9 mouse cellular contexts compared by ENCODE assay signal in the genomic region with DNA sequence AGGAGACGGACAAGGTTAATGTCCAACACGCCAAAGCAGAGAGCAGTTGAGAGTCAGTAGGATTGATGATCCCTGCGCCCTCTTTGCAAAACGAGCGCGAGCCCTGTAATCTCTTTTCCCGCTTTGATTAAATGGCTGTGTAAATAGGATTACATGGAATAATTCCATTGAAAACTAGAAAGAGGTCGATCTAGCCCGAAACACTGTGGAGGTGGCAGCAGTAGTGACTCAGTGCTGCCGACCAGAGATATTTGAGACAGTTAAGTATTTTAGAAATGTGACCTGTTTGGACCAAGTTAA. TPM values are rescaled to one million over a fixed set of nuclear protein-coding genes. Genes with fewer than 3 reads are reported as not detected.
DNase-seq lines count a peak whose midpoint lies in the region; ATAC-seq and TF ChIP-seq lines count a peak whose summit lies in the region.
"Had no signal": no experiment of that assay in that cellular context is flagged by ENCODE, and none has a peak within 500 bp of the region (broad histone marks: within the 10 kb centered on the region; RNA-seq: fewer than 3 reads in every experiment).

No protein-coding gene starts in this region.

- no peak for ATAC-seq in kidney, embryonic 16.5 days (ENCODE audit: low FRiP score, low TSS enrichment)
- no peak for ATAC-seq in embryonic facial prominence, embryonic 15.5 days (ENCODE audit: insufficient number of reproducible peaks, low FRiP score, low TSS enrichment, low read depth)
- no peak for ATAC-seq in neural tube, embryonic 14.5 days (ENCODE audit: low read depth)

- H3K4me3 ChIP-seq in kidney, embryonic 16.5 days (ENCODE audit: low read length): peak overlapping the region; percentile 83
- H3K4me3 ChIP-seq in embryonic facial prominence, embryonic 15.5 days (replicated peaks): peak overlapping the region; percentile 76
- peak overlapping the region; percentile 71 for H3K4me3 ChIP-seq in limb, embryonic 10.5 days
- H3K4me3 ChIP-seq in neural tube, embryonic 14.5 days (ENCODE audit: low read depth, low read length): peak overlapping the region; percentile 49
- no peak overlapping the region for H3K4me3 ChIP-seq in thymus, adult 2 months (ENCODE audit: control insufficient read depth, insufficient read depth, low read length)

- DNase-seq in kidney, postnatal 14 days: no peak
- DNase-seq in limb, embryonic 10.5 days (ENCODE audit: low spot score): no peak
- no peak for DNase-seq in thymus, adult 2 months
- DNase-seq in T-cell, adult 2 months (ENCODE audit: low spot score): no peak
- DNase-seq in thymus, postnatal 0 days (ENCODE audit: low spot score): no peak

- no peaks in the 10 kb centered on the region for H3K36me3 ChIP-seq in kidney, embryonic 16.5 days (ENCODE audit: insufficient read depth, low read length)
- H3K36me3 ChIP-seq in embryonic facial prominence, embryonic 15.5 days: no peaks in the 10 kb centered on the region
- H3K36me3 ChIP-seq in limb, embryonic 10.5 days: no peaks in the 10 kb centered on the region
- H3K36me3 ChIP-seq in neural tube, embryonic 14.5 days (ENCODE audit: control insufficient read depth, insufficient read depth, low read length): no peaks in the 10 kb centered on the region
- no peaks in the 10 kb centered on the region for H3K36me3 ChIP-seq in thymus, adult 2 months (ENCODE audit: control insufficient read depth, insufficient read depth, low read length)
- H3K36me3 ChIP-seq: G1E had no signal

- H3K27ac ChIP-seq in kidney, embryonic 16.5 days (ENCODE audit: low read length): no peak overlapping the region
- H3K27ac ChIP-seq in embryonic facial prominence, embryonic 15.5 days (replicated peaks): no peak overlapping the region
- no peak overlapping the region for H3K27ac ChIP-seq in limb, embryonic 10.5 days
- H3K27ac ChIP-seq in neural tube, embryonic 14.5 days (ENCODE audit: low read depth, low read length): no peak overlapping the region
- H3K27ac ChIP-seq in thymus, adult 2 months (ENCODE audit: control insufficient read depth, insufficient read depth, low read length): no peak overlapping the region

- no peak for TF ChIP-seq POLR2A in thymus, adult 2 months (IDR thresholded peaks at IDR 0.05; ENCODE audit: control insufficient read depth, extremely low read depth, insufficient read depth, low read length, poor library complexity)

- peaks cover 12% of the 10 kb centered on the region; the same call in 1 of the 2 replicates for H3K27me3 ChIP-seq in kidney, embryonic 16.5 days (ENCODE audit: insufficient read depth, low read length)
- peaks cover 17% of the 10 kb centered on the region for H3K27me3 ChIP-seq in embryonic facial prominence, embryonic 15.5 days
- peaks cover 67% of the 10 kb centered on the region for H3K27me3 ChIP-seq in limb, embryonic 10.5 days (ENCODE audit: low read depth, poor library complexity, severe bottlenecking)
- peaks cover 3% of the 10 kb centered on the region; the same call in 1 of the 2 replicates for H3K27me3 ChIP-seq in neural tube, embryonic 14.5 days (ENCODE audit: control insufficient read depth, insufficient read depth, low read length)
- peaks cover 3% of the 10 kb centered on the region; the same call in 1 of the 2 replicates for H3K27me3 ChIP-seq in thymus, adult 2 months (ENCODE audit: control insufficient read depth, insufficient read depth, low read length)

- 6% methylated on average over 10 of the region's 10 CpGs for WGBS in kidney, embryonic 16.5 days
- WGBS in embryonic facial prominence, embryonic 15.5 days: 10% methylated on average over 10 of the region's 10 CpGs
- 7% methylated on average over 10 of the region's 10 CpGs for WGBS in limb, embryonic 10.5 days
- WGBS in neural tube, embryonic 14.5 days: 3% methylated on average over 10 of the region's 10 CpGs
- 30% methylated on average over 10 of the region's 10 CpGs for WGBS in thymus, adult 2 months

- no peak for TF ChIP-seq CTCF in thymus, adult 2 months (IDR thresholded peaks at IDR 0.05; ENCODE audit: borderline replicate concordance, control insufficient read depth, extremely low read depth, insufficient read depth, low read length, poor library complexity)

- H3K9me3 ChIP-seq in kidney, embryonic 16.5 days (ENCODE audit: low read length): no peaks in the 10 kb centered on the region
- H3K9me3 ChIP-seq in embryonic facial prominence, embryonic 15.5 days (replicated peaks): no peaks in the 10 kb centered on the region
- H3K9me3 ChIP-seq in limb, embryonic 10.5 days (replicated peaks): no peaks in the 10 kb centered on the region
- H3K9me3 ChIP-seq in neural tube, embryonic 14.5 days (ENCODE audit: control insufficient read depth, low read length): no peaks in the 10 kb centered on the region

- H3K9ac ChIP-seq in kidney, embryonic 16.5 days (replicated peaks; ENCODE audit: low read length): peak overlapping the region; percentile 43; the same call in 1 of the 2 replicates
- no peak overlapping the region for H3K9ac ChIP-seq in embryonic facial prominence, embryonic 15.5 days
- H3K9ac ChIP-seq in neural tube, embryonic 14.5 days (replicated peaks; ENCODE audit: low read depth, low read length): no peak overlapping the region

- peak overlapping the region; percentile 96 for H3K4me2 ChIP-seq in kidney, embryonic 16.5 days (replicated peaks; ENCODE audit: low read depth, low read length)
- peak overlapping the region; percentile 94 for H3K4me2 ChIP-seq in embryonic facial prominence, embryonic 15.5 days (replicated peaks)
- H3K4me2 ChIP-seq in neural tube, embryonic 14.5 days (ENCODE audit: low read depth, low read length): peak overlapping the region; percentile 76

- peaks cover 26% of the 10 kb centered on the region for H3K4me1 ChIP-seq in kidney, embryonic 16.5 days (ENCODE audit: insufficient read depth, low read length)
- peaks cover 26% of the 10 kb centered on the region for H3K4me1 ChIP-seq in embryonic facial prominence, embryonic 15.5 days
- H3K4me1 ChIP-seq in limb, embryonic 10.5 days: peaks cover 39% of the 10 kb centered on the region
- peaks cover 4% of the 10 kb centered on the region; the same call in 1 of the 2 replicates for H3K4me1 ChIP-seq in neural tube, embryonic 14.5 days (ENCODE audit: control insufficient read depth, insufficient read depth, low read length)
- no peaks in the 10 kb centered on the region for H3K4me1 ChIP-seq in thymus, adult 2 months (replicated peaks; ENCODE audit: control insufficient read depth, insufficient read depth, low read length)

RNA-seq across cellular contexts. Expression of a gene that starts 2.3 kb away (rescaled TPM):
- 19.3 and 22.8 TPM in 2 replicates for polyA plus RNA-seq in kidney, embryonic 16.5 days (2015; fragmentation: Nextera tagmentation; extraction: Ambion mirVana)
- polyA plus RNA-seq in embryonic facial prominence, embryonic 15.5 days (2015; fragmentation: Nextera tagmentation; extraction: Ambion mirVana): 23.2 and 25.4 TPM in 2 replicates
- 7.0 and 9.0 TPM in 2 replicates for polyA plus RNA-seq in limb, embryonic 10.5 days (2016; fragmentation: Nextera tagmentation; extraction: Ambion mirVana)
- polyA plus RNA-seq in neural tube, embryonic 14.5 days (2014; fragmentation: Nextera tagmentation; extraction: Ambion mirVana): 39.4 and 40.4 TPM in 2 replicates
- 9.0 and 13.4 TPM in 2 replicates for polyA plus RNA-seq in thymus, adult 2 months (2012; rRNA removed)
- polyA plus RNA-seq in thymus, postnatal 0 days (2015; fragmentation: Nextera tagmentation; extraction: Ambion mirVana): 9.2 and 12.9 TPM in 2 replicates
- polyA plus RNA-seq: G1E had no signal
